Mouse (Mus musculus): ENCODE measurements at regions not wholly inside any gene's neighbourhood (a gene's known extent, or its start where the extent isn't known, plus 50 kb on each side); places are given as distances from the start of the nearest gene placed in this dataset.

GRCm38 (mm10) chrX:116809090-116809489 is 128.1 kb downstream of the H2afb2 start:
- in situ Hi-C loops (cut with MboI, MseI): no loop called here

GRCm38 (mm10) chrX:116853358-116853757 is 161.2 kb upstream of the H2afb1 start:
- in situ Hi-C loops (cut with MboI, MseI): no loop called here

GRCm38 (mm10) chrX:116855785-116856184 is 158.8 kb upstream of the H2afb1 start:
- in situ Hi-C loops (cut with MboI, MseI): loop anchor here in 1 of 2 experiments (5.0 kb wide), 1 partner anchor 998 kb away; no protein-coding TSS in a partner anchor

Data from T-helper 17 cell (primary cell).